Mouse (Mus musculus): Measurements from ENCODE around the gene Gsap. TPM values are rescaled to one million over a fixed set of nuclear protein-coding genes. Genes with fewer than 3 reads are reported as not detected.

Gsap gene
- total and polyA plus RNA-seq, 3 experiments, result 0.27 TPM; not detected in 2

- Histone ChIP-seq H3K36me3 (replicated peaks) (no peaks in the 10 kb centered on the region), H3K27me3 (ENCODE audit: insufficient read depth, low read length) (peaks cover 5% of the 10 kb centered on the region), H3K9me3 (replicated peaks) (no peaks in the 10 kb centered on the region), H3K4me3 (ENCODE audit: low read depth, low read length) (no peak overlapping the region), H3K4me1 (ENCODE audit: insufficient read depth, low read depth, low read length) (no peaks in the 10 kb centered on the region)
- no peak for ATAC-seq (ENCODE audit: extremely low read depth, insufficient number of reproducible peaks, low FRiP score, poor library complexity, severe bottlenecking)
- TF ChIP-seq TAL1 (conservative IDR thresholded peaks at IDR 0.05; ENCODE audit: low read depth, low read length) (no peak), GATA2 (IDR thresholded peaks at IDR 0.05; ENCODE audit: borderline replicate concordance, low read depth, low read length) (no peak), CTCF (IDR thresholded peaks at IDR 0.05; ENCODE audit: low read depth, low read length) (no peak), GATA1 (IDR thresholded peaks at IDR 0.05; ENCODE audit: borderline replicate concordance, low read length) (no peak), POLR2AphosphoS5 (IDR thresholded peaks at IDR 0.05; ENCODE audit: insufficient replicate concordance, low read depth, low read length) (no peak)
- DNase-seq (ENCODE audit: low spot score), result no peak
Observed at GRCm38 (mm10) chr5:21212933-21213332, 26.9 kb downstream of the Gsap start.

- no peak for ATAC-seq (ENCODE audit: extremely low read depth, insufficient number of reproducible peaks, low FRiP score, poor library complexity, severe bottlenecking)
- DNase-seq (ENCODE audit: low spot score), result no peak
- TF ChIP-seq CTCF (IDR thresholded peaks at IDR 0.05; ENCODE audit: low read depth, low read length) (no peak), POLR2AphosphoS5 (IDR thresholded peaks at IDR 0.05; ENCODE audit: insufficient replicate concordance, low read depth, low read length) (no peak), GATA1 (IDR thresholded peaks at IDR 0.05; ENCODE audit: borderline replicate concordance, low read length) (no peak), GATA2 (IDR thresholded peaks at IDR 0.05; ENCODE audit: borderline replicate concordance, low read depth, low read length) (no peak), TAL1 (conservative IDR thresholded peaks at IDR 0.05; ENCODE audit: low read depth, low read length) (no peak)
- no peaks in the 10 kb centered on the region for H3K4me1 ChIP-seq (ENCODE audit: insufficient read depth, low read depth, low read length)
- H3K4me3 ChIP-seq (ENCODE audit: low read depth, low read length), result no peak overlapping the region
- H3K9me3 ChIP-seq (replicated peaks), result no peaks in the 10 kb centered on the region
- H3K36me3 ChIP-seq (replicated peaks), result no peaks in the 10 kb centered on the region
- peaks cover 5% of the 10 kb centered on the region for H3K27me3 ChIP-seq (ENCODE audit: insufficient read depth, low read length)
Observed at GRCm38 (mm10) chr5:21213801-21214200, 27.7 kb downstream of the Gsap start.

GRCm38 (mm10) chr5:21217453-21218294 is 31.6 kb downstream of the Gsap start:
- H3K27me3 ChIP-seq (ENCODE audit: insufficient read depth, low read length), result peaks cover 5% of the 10 kb centered on the region; the same call in 1 of the 2 replicates
- ATAC-seq (ENCODE audit: extremely low read depth, insufficient number of reproducible peaks, low FRiP score, poor library complexity, severe bottlenecking), result no peak
- DNase-seq (ENCODE audit: low spot score), result no peak
- no peaks in the 10 kb centered on the region for H3K9me3 ChIP-seq (replicated peaks)
- H3K4me1 ChIP-seq (ENCODE audit: insufficient read depth, low read depth, low read length), result no peaks in the 10 kb centered on the region
- no peak overlapping the region for H3K4me3 ChIP-seq (ENCODE audit: low read depth, low read length)
- H3K36me3 ChIP-seq (replicated peaks), result no peaks in the 10 kb centered on the region
- TF ChIP-seq CTCF (IDR thresholded peaks at IDR 0.05; ENCODE audit: low read depth, low read length) (no peak), TAL1 (conservative IDR thresholded peaks at IDR 0.05; ENCODE audit: low read depth, low read length) (no peak), POLR2AphosphoS5 (IDR thresholded peaks at IDR 0.05; ENCODE audit: insufficient replicate concordance, low read depth, low read length) (no peak), GATA1 (IDR thresholded peaks at IDR 0.05; ENCODE audit: borderline replicate concordance, low read length) (no peak), GATA2 (IDR thresholded peaks at IDR 0.05; ENCODE audit: borderline replicate concordance, low read depth, low read length) (no peak)

DNA sequence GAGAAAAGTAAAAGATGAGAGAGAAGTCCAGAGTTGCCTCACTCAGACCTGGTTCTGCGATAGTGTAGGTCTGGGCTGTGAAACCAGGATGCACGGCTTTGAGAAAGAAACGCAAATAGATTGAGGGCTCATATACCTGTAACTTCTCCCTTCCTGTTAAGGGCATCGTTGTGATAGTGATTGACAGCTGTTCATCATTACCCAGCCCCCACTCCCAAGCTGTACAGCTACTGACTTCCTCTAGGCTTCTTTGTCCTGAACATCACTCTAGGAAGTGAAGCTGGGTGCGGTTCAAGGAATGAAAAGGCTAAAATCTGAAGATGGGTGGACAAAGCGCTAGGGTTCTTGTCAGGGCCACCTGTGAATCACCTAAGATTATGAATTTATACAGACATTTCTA is 46.8 kb downstream of the Gsap start:
- TF ChIP-seq POLR2AphosphoS5 (IDR thresholded peaks at IDR 0.05; ENCODE audit: insufficient replicate concordance, low read depth, low read length), result no peak
- TF ChIP-seq GATA1 (IDR thresholded peaks at IDR 0.05; ENCODE audit: borderline replicate concordance, low read length), result no peak
- TF ChIP-seq GATA2 (IDR thresholded peaks at IDR 0.05; ENCODE audit: borderline replicate concordance, low read depth, low read length), result no peak
- TF ChIP-seq TAL1 (conservative IDR thresholded peaks at IDR 0.05; ENCODE audit: low read depth, low read length), result no peak
- no peak for TF ChIP-seq CTCF (IDR thresholded peaks at IDR 0.05; ENCODE audit: low read depth, low read length)
- no peaks in the 10 kb centered on the region for H3K4me1 ChIP-seq (ENCODE audit: insufficient read depth, low read depth, low read length)
- ATAC-seq (ENCODE audit: extremely low read depth, insufficient number of reproducible peaks, low FRiP score, poor library complexity, severe bottlenecking), result no peak
- no peak for DNase-seq (ENCODE audit: low spot score)
- no peak overlapping the region for H3K4me3 ChIP-seq (ENCODE audit: low read depth, low read length)
- no peaks in the 10 kb centered on the region for H3K36me3 ChIP-seq (replicated peaks)
- H3K9me3 ChIP-seq (replicated peaks), result no peaks in the 10 kb centered on the region
- H3K27me3 ChIP-seq (ENCODE audit: insufficient read depth, low read length), result no peaks in the 10 kb centered on the region

GRCm38 (mm10) chr5:21244575-21244974 is 58.5 kb downstream of the Gsap start:
- no peak for ATAC-seq (ENCODE audit: extremely low read depth, insufficient number of reproducible peaks, low FRiP score, poor library complexity, severe bottlenecking)
- Histone ChIP-seq H3K4me3 (ENCODE audit: low read depth, low read length) (no peak overlapping the region), H3K4me1 (ENCODE audit: insufficient read depth, low read depth, low read length) (peaks cover 6% of the 10 kb centered on the region; the same call in 1 of the 2 replicates), H3K9me3 (replicated peaks) (no peaks in the 10 kb centered on the region), H3K27me3 (ENCODE audit: insufficient read depth, low read length) (0 out of 2 replicates have a peak, but pooled peaks cover 3% of the 10 kb centered on the region), H3K36me3 (replicated peaks) (no peaks in the 10 kb centered on the region)
- DNase-seq (ENCODE audit: low spot score), result no peak
- TF ChIP-seq GATA2 (IDR thresholded peaks at IDR 0.05; ENCODE audit: borderline replicate concordance, low read depth, low read length) (no peak), GATA1 (IDR thresholded peaks at IDR 0.05; ENCODE audit: borderline replicate concordance, low read length) (no peak), POLR2AphosphoS5 (IDR thresholded peaks at IDR 0.05; ENCODE audit: insufficient replicate concordance, low read depth, low read length) (no peak), TAL1 (conservative IDR thresholded peaks at IDR 0.05; ENCODE audit: low read depth, low read length) (no peak), CTCF (IDR thresholded peaks at IDR 0.05; ENCODE audit: low read depth, low read length) (no peak)

- H3K9me3 ChIP-seq (replicated peaks), result no peaks in the 10 kb centered on the region
- no peak for ATAC-seq (ENCODE audit: extremely low read depth, insufficient number of reproducible peaks, low FRiP score, poor library complexity, severe bottlenecking)
- no peak for TF ChIP-seq CTCF (IDR thresholded peaks at IDR 0.05; ENCODE audit: low read depth, low read length)
- TF ChIP-seq GATA2 (IDR thresholded peaks at IDR 0.05; ENCODE audit: borderline replicate concordance, low read depth, low read length), result no peak
- TF ChIP-seq POLR2AphosphoS5 (IDR thresholded peaks at IDR 0.05; ENCODE audit: insufficient replicate concordance, low read depth, low read length), result no peak
- TF ChIP-seq GATA1 (IDR thresholded peaks at IDR 0.05; ENCODE audit: borderline replicate concordance, low read length), result no peak
Observed at GRCm38 (mm10) chr5:21245241-21245640, 59.2 kb downstream of the Gsap start.

More at GRCm38 (mm10) chr5:21245241-21245640, 59.2 kb downstream of the Gsap start:
- DNase-seq (ENCODE audit: low spot score), result no peak
- Histone ChIP-seq H3K27me3 (ENCODE audit: insufficient read depth, low read length) (0 out of 2 replicates have a peak, but pooled peaks cover 3% of the 10 kb centered on the region), H3K36me3 (replicated peaks) (no peaks in the 10 kb centered on the region), H3K4me3 (ENCODE audit: low read depth, low read length) (no peak overlapping the region), H3K4me1 (ENCODE audit: insufficient read depth, low read depth, low read length) (peaks cover 6% of the 10 kb centered on the region; the same call in 1 of the 2 replicates)
